Mouse (Mus musculus): ENCODE data around the gene Rasgrf2.

- TF ChIP-seq CTCF (IDR thresholded peaks at IDR 0.05; ENCODE audit: low read depth) (no peak), EP300 (IDR thresholded peaks at IDR 0.05; ENCODE audit: low read depth) (no peak)
Measured at GRCm38 (mm10) chr13:92114076-92114475, 17.4 kb downstream of the Rasgrf2 start.
